Mouse (Mus musculus) B cell, adult 62 days (primary cell): Measurements from ENCODE around the gene Zfp382. TPM values are rescaled to one million over a fixed set of nuclear protein-coding genes. Genes with fewer than 3 reads are reported as not detected.

Source experiments
- total RNA-seq: library from RNA; stranded (reverse); gene quantifications from 4 replicates; pipeline ENCODE4 v1.2.4, GENCODE M21; 2023

The Zfp382 gene
- total RNA-seq = 11.9 to 15.5 TPM (median 15.2 TPM) in 4 replicates

GRCm38 (mm10) chr7:30121308-30122187, at the start of gene Zfp382:
Zfp382 (plus strand) TSS chr7:30121942.

GRCm38 (mm10) chr7:30072146-30073028, 49.4 kb upstream of the Zfp382 start, which contains the start of gene Zfp82:
Zfp82 (minus strand) TSS chr7:30072900.

GRCm38 (mm10) chr7:30090092-30090969, 31.4 kb upstream of the Zfp382 start, which contains the start of the genes Gm26920 and Zfp566:
Gm26920 (minus strand) TSS chr7:30090410.
Zfp566 (minus strand) TSS chr7:30090527.

GRCm38 (mm10) chr7:30094646-30095429, 26.9 kb upstream of the Zfp382 start, which contains the start of gene Zfp260:
Zfp260 (plus strand) TSS chr7:30094777.

GRCm38 (mm10) chr7:30169583-30170282, 48.0 kb downstream of the Zfp382 start, which contains the start of gene Zfp146:
Zfp146 (minus strand) TSS chr7:30169750.

GRCm38 (mm10) chr7:30183879-30184289, 62.1 kb downstream of the Zfp382 start, which contains the start of gene Cox7a1:
Cox7a1 (plus strand) TSS chr7:30184144.

Other genes with a start within 250 kb of the Zfp382 start
- 7.7 to 11.1 TPM (median 10.1 TPM) in 4 replicates for gene Zfp27, start 215.4 kb upstream of the Zfp382 start, total RNA-seq
- gene Zfp383, start 213.7 kb upstream of the Zfp382 start, total RNA-seq = 2.9 to 5.3 TPM (median 4.5 TPM) in 4 replicates
- 8.1 to 11.9 TPM (median 10.2 TPM) in 4 replicates for gene Zfp74, start 167.9 kb upstream of the Zfp382 start, total RNA-seq
- gene Zfp568, start 138.0 kb upstream of the Zfp382 start, total RNA-seq = 21.7 to 29.4 TPM (median 24.5 TPM) in 4 replicates
- gene Zfp14, start 70.6 kb upstream of the Zfp382 start, total RNA-seq = 2.8 to 4.2 TPM (median 2.9 TPM) in 4 replicates
- gene Zfp82, start 49.0 kb upstream of the Zfp382 start, total RNA-seq = 2.3 to 4.9 TPM (median 4.0 TPM) in 4 replicates
- gene Gm26920, start 31.5 kb upstream of the Zfp382 start, total RNA-seq = 1.4 TPM in 1 of 4 replicates, not detected in the others
- gene Zfp566, start 31.4 kb upstream of the Zfp382 start, total RNA-seq = 3.4 to 7.1 TPM (median 5.3 TPM) in 4 replicates
- gene Zfp260, start 27.2 kb upstream of the Zfp382 start, total RNA-seq = 21.4 to 32.3 TPM (median 22.1 TPM) in 4 replicates
- gene Zfp146, start 47.8 kb downstream of the Zfp382 start, total RNA-seq = 43.1 to 54.7 TPM (median 48.2 TPM) in 4 replicates
- not detected in 4 replicates for gene Cox7a1, start 62.2 kb downstream of the Zfp382 start, total RNA-seq
- 170 to 185 TPM (median 179 TPM) in 4 replicates for gene Capns1, start 76.9 kb downstream of the Zfp382 start, total RNA-seq
- 34.3 to 44.9 TPM (median 41.8 TPM) in 4 replicates for gene Polr2i, start 110.0 kb downstream of the Zfp382 start, total RNA-seq
- gene Tbcb, start 110.3 kb downstream of the Zfp382 start, total RNA-seq = 30.0 to 41.9 TPM (median 35.3 TPM) in 4 replicates
- not detected in 4 replicates for gene Ovol3, start 113.8 kb downstream of the Zfp382 start, total RNA-seq
- 1.2 to 2.7 TPM (median 1.7 TPM) in 4 replicates for gene Thap8, start 158.2 kb downstream of the Zfp382 start, total RNA-seq
- gene Wdr62, start 158.5 kb downstream of the Zfp382 start, total RNA-seq = 6.4 to 9.9 TPM (median 8.2 TPM) in 4 replicates
- gene Clip3, start 169.8 kb downstream of the Zfp382 start, total RNA-seq = 1.2 TPM in 1 of 4 replicates, not detected in the others
- gene Alkbh6, start 186.8 kb downstream of the Zfp382 start, total RNA-seq = 67.8 to 84.6 TPM (median 78.6 TPM) in 4 replicates
- gene Syne4, start 192.9 kb downstream of the Zfp382 start, total RNA-seq = 3.5 to 6.6 TPM (median 5.7 TPM) in 4 replicates
- gene E130208F15Rik, start 199.8 kb downstream of the Zfp382 start, total RNA-seq = 4.5 to 5.6 TPM (median 5.1 TPM) in 4 replicates
- 17.4 to 20.4 TPM (median 17.5 TPM) in 4 replicates for gene Sdhaf1, start 202.0 kb downstream of the Zfp382 start, total RNA-seq
- gene Lrfn3, start 240.8 kb downstream of the Zfp382 start, total RNA-seq = not detected in 4 replicates